Mouse (Mus musculus): ENCODE measurements around the gene Kcnma1.

GRCm38 (mm10) chr14:23696341-23696740 is 317.9 kb downstream of the Kcnma1 start:
- TF ChIP-seq CTCF (IDR thresholded peaks at IDR 0.05; ENCODE audit: insufficient read depth, low read depth, low read length) (no peak), POLR2A (IDR thresholded peaks at IDR 0.05; ENCODE audit: insufficient read depth, low read depth, low read length) (no peak)

Data from olfactory bulb, adult 2 months (tissue).